Mouse (Mus musculus) brain, embryonic 14.5 days (tissue): ENCODE measurements around the gene Mt4.

ENCODE experiments used
- CTCF ChIP-seq: fragments of 200-500 bp; IDR thresholded peaks from 2 replicates; pipeline ENCODE4 v1.5.1; 2012; ENCODE audit warnings: inconsistent platforms, mild to moderate bottlenecking, moderate library complexity, borderline replicate concordance; ENCODE audit not compliant: insufficient read depth, insufficient read length; ENCODE audit errors: extremely low read depth
- POLR2A ChIP-seq: fragments of 200-500 bp; IDR thresholded peaks from 2 replicates; pipeline ENCODE4 v1.6.1; 2012; ENCODE audit warnings: mild to moderate bottlenecking, inconsistent platforms, borderline replicate concordance; ENCODE audit not compliant: poor library complexity, insufficient read depth, insufficient read length, severe bottlenecking; ENCODE audit errors: extremely low read depth

GRCm38 (mm10) chr8:94172809-94173732 is 36.1 kb downstream of the Mt4 start:
- TF ChIP-seq POLR2A (no peak), CTCF (no peak)
